Mouse (Mus musculus): ENCODE results near the gene Fmnl1.

Fmnl1 gene

DNA sequence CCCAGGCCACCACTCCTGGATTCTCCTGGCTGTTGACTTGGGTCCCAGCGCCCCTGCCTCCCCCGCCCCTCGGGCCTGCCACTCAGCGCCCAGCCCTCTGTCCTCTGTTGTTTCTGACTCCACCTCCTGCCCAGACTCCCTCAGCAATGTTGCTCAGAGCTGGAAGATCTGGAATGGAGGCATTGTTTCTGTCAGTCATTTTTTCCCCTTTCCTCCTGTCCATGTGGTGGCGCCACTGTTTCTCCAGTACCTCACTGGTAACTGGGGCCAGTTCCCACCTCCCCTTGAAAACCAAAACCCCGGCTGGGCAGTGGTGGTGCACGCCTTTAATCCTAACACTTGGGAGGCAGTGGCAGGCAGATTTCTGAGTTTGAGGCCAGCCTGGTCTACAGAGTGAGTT is 9.5 kb upstream of the Fmnl1 start:
- no peak for DNase-seq

DNA sequence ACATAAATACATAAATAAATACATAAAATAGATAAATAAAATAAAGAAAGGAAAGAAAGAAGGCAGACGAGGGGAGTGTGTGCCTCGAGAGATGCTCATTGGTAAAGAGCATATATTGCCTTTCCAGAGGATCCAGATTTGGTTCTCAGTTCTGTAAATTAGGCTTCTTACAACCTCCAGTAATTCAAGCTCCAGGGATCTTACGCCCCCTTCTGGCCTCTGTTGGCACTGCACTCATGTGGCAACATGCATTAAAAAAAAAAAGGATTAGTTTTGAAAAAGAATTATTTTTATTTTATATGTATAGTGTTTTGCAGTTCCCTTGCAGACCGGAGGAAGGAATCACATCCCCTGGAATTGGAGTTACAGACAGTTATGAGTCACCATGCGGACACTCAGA is 8.8 kb upstream of the Fmnl1 start:
- DNase-seq: peak; percentile 57 to 63

DNA sequence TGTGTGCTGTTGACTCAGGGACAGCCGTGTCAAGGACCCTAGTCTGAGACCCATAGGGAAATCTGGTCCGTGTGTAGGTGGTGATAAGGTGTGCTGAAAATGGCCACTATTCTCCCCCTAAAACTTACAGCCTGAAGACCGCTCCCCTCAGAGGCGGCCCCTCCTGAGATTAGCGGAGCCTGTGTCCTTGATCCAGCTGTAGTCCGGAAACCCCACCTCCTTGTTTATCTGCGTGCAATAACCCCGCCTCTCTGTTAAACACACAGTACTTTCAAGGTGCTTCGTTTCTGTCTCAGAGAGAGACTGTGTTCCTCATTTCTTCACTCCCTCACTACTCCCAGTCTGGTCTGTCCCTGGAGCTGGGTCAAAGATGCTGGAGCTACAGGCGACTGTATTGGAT is 6.5 kb upstream of the Fmnl1 start:
- DNase-seq: no peak

DNA sequence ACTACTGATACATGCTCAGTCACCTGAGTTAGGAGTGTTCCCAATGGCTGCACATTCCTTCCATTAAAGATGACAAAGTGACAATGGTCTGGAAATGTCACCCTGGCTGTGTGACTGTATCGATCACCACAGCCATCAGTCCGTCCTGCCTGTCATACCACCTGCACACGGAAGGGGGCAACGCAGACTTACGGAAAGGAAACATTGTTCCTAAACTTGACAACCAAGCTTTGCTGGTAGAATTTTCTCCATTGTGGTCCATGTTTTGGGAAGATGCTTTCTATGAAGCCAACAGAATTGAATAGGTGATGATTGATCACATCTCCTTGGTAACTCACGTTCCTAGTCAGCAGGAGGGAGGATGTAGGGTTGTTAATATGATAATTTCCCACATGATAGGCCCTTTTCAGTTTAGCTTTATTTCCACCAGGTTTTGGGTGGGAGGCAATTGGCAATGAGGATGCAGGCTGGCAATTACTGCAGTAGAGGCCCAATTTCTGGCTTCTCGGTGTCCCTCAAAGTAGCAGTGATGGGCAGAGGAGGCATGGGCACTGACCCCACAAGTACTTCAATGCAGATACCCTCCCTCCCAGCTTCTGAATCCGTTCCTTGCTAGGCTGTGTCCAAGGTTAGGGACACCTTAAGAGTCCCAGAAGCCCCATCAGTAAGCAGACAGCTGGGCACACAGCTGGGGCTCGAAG is 2.1 kb upstream of the Fmnl1 start:
- peak; percentile 80 to 84 for DNase-seq

DNA sequence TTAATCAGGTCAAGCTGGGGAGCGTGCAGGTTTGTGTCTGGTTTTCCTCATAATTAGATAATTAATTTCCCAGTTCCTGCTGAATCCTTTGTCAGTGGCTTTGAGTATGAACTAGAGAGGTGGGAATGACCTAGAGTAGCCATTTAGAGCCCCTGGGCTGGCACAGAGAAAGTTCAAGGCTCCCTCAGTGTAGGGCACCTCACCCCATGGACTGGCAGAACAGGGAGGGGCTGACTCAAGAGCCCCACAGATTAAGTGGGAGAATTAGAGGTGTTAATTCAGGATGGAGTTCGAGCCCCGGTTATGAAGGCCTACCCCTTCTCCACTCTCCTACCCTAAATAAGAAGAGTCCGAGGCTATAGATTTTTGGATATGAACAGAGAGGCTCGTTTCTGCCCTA is 1.2 kb upstream of the Fmnl1 start:
- no peak for DNase-seq

DNA sequence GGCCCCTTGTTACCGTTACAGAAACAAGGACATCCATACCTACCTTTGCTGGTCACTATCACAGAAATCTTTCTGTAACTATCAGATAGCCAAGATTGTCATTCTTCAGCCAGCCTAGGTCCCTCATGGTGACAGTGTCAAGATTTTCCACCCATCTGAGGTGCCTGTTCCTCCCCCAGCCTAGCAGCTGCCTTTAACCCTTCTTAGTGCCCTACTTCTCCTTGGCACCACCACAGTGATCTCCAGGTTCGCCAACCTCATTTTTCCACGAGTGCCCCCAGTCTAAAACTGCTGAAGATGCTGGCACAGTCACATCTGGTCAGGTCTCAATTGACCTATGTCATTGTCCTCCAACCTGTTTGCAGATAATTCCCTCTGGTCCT is 805 bp upstream of the Fmnl1 start:
- no peak for DNase-seq

DNA sequence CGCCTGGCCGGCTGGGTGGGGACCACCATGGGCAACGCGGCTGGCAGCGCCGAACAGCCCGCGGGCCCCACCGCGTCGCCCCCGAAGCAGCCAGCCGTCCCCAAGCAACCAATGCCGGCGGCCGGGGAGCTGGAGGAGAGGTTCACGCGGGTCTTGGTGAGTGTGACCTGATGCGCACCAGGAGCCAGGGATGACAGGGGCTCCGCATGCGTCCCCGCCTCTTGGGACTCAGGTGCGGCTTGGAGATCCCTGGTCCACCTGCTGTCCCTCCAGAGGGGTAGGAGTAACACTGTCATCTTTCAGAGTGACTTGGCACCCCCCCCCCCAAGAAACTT is 346 bp downstream of the Fmnl1 start:
- no peak for DNase-seq

DNA sequence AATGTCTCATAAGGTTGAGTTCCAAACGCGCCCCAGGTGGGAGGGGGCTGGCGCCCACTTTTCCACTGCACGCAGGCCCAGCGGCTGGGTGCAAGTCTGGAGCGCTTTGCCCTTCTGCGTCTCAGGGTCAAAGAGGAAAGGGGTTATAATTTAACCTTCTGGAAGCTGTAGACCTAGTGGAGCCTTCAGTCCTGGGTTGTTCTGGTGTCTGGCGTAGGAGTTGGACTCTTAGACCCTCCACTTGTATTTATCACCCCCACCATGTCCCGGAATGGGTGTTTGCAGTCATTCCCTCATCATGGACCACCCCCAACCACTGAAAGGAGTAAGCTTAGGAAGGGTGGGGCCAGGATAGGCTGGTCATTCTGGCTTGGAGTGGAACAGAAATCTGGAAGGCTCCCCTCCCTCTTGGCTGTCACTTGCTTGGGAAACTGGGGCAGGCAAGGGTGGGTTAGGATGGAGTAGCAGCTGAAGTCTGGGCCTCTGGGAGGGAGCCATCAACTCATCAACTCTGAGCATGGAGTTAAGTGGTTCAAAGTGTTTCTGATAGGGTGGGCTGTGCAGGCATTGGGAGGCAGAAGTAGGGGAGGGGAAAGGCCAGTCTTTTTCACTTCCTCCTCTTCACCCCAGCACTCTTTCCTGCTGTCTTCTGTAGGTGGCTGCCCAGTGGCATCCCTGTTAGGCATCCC is 940 bp downstream of the Fmnl1 start:
- peak in 1 of 2 experiments; percentile 44 for DNase-seq

DNA sequence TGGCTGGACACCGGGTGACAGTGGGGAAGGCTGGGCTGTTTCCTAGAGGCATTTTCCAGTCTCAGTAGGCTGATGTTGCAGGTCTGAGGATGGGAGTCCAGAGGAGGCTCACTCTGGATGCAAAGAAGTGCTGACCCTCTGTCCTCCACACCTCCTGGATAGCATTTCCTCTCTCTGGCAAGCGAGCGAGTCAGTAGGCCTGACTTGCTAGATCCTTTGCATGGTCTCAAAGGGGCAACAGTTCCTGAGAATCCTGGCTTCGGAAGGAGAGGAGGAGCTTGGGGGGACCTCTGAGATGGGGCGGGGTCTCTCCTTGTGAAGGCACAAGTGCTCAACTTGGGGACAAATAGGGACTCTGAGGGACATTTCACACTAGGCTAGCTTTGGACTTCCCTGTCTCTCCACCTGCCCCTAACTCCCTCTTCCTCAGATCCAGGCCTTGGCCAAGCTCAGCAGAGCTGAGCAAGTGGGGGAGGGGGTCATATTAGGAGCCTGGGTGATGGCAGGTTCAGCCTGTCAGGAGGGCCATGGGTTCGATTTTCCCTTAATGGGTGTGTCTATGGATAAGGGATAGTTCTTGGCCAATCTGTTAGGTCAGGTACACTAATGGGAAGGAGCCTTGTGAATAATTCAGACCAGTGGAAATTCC is 1.6 kb downstream of the Fmnl1 start:
- DNase-seq: no peak

DNA sequence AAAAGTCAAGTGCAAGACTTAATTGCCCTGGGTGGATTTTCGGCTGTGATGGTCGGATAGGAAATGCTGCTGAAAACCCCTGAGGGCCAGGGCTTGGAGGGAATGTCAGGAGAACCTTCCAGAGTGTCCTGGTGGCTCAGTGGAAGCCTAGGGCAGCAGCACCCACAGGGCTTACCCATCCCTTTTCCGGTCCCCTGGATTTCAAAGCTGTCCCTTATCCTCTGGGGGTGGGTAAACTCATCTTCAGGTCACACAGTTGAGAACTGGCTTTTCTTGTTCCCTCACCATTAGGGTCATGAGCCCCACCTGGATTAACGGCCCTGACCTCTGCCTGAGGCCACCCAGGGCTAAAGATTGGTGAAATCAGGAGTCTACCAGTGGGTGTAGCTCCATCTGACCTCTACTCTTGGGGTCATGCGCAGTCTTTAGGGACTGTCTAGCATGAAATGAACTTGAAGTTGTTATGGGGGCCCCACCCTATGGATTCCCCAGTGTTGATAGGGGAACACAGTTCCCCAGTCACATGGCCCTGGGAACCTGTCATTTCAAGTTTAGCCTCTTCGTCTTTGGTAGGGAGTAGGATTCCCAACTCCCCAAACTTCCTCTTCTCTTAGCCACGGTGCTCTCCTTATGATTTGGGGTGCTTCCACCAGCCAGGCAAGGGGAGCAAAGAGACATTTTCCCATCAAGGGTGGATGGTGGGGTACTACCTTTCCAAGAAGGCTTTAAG is 2.3 kb downstream of the Fmnl1 start:
- DNase-seq: no peak

DNA sequence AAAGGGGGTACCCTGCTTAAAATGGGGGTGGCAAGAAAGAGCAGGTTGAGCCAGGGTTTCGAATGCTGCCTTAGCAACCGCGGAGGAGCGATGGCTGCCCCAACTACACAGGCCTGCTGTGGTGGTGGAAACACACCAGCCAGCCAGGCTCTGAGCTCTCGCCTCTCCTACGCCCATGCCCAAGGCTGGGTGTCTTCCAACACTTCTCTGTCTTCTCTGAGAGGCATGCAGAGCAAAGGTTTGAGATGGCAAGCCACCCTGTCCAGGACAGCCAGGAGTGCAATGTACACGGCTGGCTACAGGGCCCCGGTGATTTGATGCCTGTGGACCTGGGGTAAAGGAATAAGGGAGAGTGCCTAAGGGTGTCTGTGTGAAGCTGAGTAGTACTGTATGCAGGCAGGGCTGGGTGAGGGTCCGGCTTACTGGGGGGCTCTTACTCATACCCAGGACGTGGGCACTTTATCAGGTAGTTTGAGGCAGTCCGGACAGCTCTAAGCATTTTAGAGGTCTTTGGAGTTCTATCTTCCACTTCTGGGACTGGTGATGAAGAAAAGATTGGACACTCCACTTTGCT is 3.0 kb downstream of the Fmnl1 start:
- peak in 1 of 2 experiments; percentile 11 for DNase-seq

DNA sequence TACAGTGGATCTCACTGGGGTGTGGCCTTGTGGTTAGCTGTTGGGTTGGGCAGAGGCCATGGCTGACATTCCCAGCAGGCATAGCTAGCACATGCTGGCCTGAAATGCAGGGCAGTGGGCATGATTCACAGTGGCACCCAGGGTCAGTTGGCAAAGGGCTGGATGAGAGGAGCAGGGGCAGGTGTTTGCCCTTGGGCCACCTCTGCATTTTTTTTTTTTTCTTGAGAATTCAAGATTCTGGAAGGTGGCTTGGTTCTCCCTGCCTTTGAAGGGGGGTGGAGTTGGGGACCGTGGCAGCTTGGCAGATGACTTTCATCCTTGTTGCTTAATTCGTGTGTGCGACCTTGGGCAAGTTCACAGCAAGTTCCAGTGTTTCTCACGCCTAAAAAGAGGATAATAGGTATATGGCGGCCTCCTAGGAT is 3.5 kb downstream of the Fmnl1 start:
- DNase-seq: no peak

DNA sequence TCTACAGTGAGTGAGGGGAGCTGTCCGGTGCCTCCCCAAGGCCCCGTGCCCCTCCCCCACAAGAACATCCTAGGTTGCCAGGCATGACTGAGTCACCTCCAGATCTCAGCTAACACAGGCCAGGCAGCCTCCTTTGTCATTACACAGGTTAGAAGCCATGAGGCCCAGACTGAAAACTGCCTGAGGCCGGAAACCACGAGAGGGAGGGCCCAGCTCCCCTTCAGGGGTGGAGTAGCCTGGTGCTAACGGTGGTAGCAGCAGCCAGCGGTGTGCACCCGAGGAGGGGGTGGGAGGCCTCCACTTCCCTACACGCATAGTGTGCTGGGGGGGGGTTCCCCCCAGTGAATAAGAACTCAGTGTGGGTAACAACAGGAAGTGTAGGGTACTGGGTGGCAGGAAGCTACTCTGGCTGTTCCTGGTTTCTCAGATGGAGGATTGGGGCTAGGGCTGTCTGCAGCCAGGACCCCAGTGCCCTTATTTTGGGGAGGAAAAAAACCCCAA is 4.0 kb downstream of the Fmnl1 start:
- DNase-seq: peak; percentile 39 to 61

DNA sequence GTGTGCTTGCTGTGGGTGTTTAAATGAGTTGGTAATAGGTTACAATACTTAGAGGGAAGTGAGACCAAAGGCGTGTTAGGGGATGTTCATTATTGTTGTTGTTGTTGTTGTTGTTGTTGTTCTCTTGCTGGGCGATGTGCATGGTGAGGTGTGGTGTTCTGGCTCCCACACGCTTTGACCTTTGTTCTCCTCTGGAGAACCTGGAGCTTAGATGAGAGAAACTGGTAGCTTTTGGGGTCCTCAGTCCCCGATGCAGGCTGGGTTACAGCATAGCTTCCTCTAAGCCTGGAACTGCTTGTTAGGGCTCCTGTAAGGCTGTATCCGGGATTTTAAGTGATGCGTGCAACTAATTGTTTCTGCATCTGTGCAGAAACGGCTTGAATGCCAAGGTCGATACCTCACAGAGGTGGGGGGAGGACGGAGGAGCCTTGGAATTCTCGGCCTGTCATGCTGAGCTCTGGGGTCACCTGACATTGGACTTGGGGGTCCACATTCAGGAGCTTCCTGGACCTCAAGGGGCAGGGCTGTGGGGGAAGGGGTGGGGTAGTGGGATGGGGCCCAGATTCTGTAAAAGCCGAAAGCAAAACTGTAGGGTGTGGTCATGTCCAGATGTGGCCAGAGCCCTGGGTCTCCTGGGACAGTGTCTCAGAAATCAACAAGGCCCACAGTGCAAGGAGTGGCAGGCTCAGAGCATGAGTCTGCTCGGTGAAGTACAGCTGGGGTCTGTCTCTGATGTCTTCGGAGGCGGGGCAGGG is 5.0 kb downstream of the Fmnl1 start:
- DNase-seq: no peak

DNA sequence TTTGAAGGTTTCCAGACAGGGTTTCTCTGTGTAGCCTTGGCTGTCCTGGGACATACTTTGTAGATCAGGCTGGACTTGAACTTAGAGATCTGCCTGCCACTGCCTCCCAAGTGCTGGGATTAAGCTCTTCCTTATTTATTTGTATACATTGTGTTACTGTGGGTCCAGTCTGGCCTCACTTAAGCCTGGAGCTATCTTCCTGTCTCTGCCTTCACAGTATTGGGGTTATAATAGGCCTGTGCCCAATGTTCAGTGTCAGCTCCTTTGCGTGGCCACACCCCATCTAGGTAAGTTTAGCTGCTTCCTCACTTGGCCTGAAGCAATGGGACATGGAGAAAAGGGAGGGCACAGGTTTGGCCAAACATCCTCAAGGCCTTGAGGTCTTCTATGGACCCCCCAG is 5.6 kb downstream of the Fmnl1 start:
- no peak for DNase-seq

DNA sequence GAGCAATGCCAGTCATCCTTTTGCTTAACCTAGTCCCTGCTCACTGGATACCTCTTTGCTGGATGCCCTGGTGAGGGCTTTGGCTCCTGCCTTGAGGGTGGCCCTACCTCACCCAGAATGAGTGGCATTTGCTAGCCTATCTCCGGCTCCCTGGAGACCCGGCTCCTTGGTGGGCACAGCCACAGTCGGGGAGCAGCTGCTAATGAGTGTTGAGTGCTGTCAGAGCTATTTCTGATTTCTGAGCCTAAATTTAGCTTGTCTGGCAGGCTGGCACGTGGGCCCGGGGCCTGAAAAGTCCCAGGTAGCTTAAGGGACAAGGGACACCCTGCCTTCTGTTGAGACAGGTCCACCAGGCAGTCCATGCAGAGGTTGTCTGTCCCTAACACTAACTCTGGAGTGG is 6.3 kb downstream of the Fmnl1 start:
- DNase-seq: no peak

DNA sequence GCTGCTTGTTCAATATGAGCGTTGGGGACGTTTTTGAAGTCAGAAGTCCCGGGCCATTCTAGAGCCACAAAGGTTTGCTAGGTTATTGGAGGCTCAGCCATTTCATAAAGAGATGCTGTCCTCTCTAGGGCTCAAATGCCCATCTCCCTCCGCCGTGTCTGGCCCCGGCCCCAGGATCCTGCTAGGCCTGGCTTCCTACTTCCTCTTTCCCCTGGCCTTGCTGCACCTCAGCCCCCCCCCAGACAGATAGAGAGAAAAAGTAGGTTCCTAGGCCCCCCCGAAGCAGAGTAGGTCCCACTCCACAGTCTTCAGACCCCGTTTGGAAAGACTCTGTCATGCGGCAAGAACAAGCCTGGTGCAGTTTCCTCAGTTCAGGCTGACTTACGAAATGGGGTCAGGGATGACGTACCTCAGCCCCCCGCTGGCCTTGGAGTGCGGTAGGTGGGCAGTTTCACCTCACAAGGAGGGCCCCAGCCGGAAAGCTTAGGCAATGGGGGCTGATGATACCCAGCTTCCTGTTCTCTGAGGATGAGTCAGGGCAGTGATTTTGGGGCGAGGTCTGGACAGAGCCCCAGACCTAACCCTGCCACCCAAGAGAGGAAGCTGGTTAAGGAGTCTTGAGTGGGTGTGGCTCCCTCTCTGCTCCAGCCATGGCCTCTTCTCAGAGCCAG is 7.0 kb downstream of the Fmnl1 start:
- no peak for DNase-seq

DNA sequence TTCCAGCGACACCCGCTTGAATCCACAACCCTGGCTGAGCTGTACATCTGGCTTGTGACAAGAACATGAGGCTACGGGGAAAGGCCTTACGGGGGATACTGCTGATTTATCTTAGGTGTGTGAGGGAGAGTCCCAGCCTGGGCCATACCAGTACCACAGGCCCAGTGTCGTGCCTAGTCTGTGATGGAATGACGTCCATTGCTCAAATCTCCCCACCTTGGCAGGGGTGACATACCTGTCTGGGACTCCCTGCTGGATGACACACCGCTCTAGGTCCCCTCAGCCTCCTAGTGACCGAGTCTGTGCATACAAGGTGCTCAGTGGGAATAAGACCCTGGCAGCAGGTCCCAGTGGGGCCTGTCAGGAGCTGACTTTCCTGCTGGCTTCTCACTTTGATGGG is 7.8 kb downstream of the Fmnl1 start:
- DNase-seq: no peak

DNA sequence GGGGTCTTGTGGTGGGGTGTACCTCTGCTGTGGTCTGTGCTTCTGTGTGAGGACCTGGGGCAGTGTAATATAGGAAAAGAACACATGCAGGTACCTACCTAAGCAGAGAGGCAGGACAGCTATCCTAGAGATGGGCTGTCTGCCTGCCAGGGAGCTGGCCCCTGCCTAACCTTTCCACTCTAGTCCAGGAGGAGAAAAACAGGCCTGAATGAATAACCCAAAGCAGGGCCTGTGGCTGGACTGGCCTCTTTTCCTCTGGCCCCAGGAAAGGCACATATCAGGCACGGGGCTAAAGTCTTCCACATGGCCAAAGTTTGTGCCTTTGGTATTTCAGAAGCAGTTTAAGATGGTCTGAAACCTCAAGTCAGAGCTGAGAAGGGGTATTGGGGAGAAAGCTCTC is 9.5 kb downstream of the Fmnl1 start:
- DNase-seq: no peak

DNA sequence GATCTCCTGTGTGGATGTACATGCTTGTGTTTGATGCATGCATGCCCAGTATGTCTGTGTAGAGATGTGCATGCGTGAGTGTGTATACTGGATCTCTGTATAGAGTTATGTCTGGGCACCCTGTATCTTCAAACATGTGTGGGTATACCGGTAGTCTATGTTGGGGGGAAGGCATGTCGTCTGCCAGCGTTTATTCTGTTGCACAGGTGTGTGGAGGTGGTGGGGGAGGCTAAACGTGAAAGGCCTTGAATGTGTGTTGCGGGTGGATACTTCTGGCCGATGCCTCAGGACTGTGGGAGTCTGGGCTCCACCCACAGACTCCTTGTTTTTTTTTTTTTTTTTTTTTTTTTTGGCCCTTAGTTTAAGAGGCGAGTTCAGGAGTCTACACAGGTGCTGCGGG is 10.4 kb downstream of the Fmnl1 start:
- no peak for DNase-seq

DNA sequence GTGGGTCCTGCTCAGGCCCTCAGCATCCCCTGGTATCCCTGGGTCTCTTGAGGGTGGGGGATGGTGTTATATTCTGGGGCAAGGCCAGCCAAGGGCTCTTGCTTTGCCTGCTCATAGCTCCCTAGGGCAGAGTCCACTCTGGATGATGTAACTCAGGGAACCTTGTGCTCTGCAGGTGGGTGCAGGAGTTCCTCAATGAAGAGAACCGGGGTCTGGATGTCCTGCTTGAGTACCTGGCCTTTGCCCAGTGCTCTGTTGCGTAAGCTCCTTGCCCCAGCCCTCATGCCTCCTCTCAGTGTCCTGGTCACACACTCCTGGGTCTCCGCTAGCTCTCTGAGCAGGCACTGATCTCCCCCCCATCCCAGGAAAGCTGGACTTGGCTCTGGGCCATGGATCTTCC is 11.0 kb downstream of the Fmnl1 start:
- peak; percentile 23 to 62 for DNase-seq

DNA sequence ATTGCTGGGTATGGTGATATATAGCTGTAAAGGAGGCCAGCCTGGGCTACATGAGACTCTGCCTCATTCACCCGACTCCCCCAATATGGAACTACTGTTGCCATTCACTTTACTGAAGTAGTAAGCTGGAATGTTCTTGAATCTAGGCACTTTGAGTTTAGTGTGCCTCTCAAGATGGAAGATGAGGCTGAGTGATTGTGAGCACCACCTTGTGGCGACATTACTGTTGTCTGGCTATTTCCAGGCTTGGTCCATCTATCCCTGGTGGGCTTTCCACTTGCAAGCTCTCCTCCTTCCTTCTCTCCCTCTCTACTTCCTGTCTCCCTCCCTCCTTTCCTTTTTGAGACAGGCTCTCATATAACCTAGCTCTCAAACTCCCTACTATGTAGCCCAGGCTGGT is 14.0 kb downstream of the Fmnl1 start:
- DNase-seq: peak; percentile 78 to 83
